Mouse (Mus musculus): ENCODE results near the gene Gatm. TPM values are rescaled to one million over a fixed set of nuclear protein-coding genes. Genes with fewer than 3 reads are reported as not detected.
A peak's percentile ranks its signal among the peaks of the same experiment; 100 is the strongest.

Gatm gene
- 18.8 and 21.9 TPM in 2 replicates for polyA plus RNA-seq (2014; fragmentation: Nextera tagmentation; extraction: Ambion mirVana)

GRCm38 (mm10) chr2:122610746-122611653, at the start of gene Gatm:
Gene Gatm (minus strand): TSS chr2:122611303.
- Histone ChIP-seq H3K4me2 (ENCODE audit: low read depth) (peak within 1 kb of the TSS; percentile 67), H3K9me3 (ENCODE audit: control insufficient read depth, low read length) (no peaks in the 10 kb centered on the region), H3K27me3 (ENCODE audit: control insufficient read depth, insufficient read depth, low read length) (0 out of 2 replicates have a peak, but pooled peaks cover 2% of the 10 kb centered on the region), H3K9ac (ENCODE audit: low read length) (peak within 1 kb of the TSS; percentile 59), H3K4me1 (ENCODE audit: control insufficient read depth, insufficient read depth, low read length) (no peaks in the 10 kb centered on the region), H3K27ac (ENCODE audit: low read depth, low read length) (no peak within 1 kb of the TSS), H3K36me3 (ENCODE audit: control insufficient read depth, insufficient read depth, low read length) (no peaks in the 10 kb centered on the region), H3K4me3 (ENCODE audit: low read depth, low read length) (peak within 1 kb of the TSS; percentile 41)
- ATAC-seq (ENCODE audit: insufficient read depth, low FRiP score, low TSS enrichment) (peak; percentile 95), DNase-seq (ENCODE audit: low spot score) (peak; percentile 85)
- 2% methylated on average over 47 of the region's 48 CpGs for WGBS

GRCm38 (mm10) chr2:122659825-122660224, 48.7 kb upstream of the Gatm start:
- ATAC-seq (ENCODE audit: insufficient read depth, low FRiP score, low TSS enrichment), result no peak
- no peak overlapping the region for H3K27ac ChIP-seq (ENCODE audit: low read depth, low read length)
- no peaks in the 10 kb centered on the region for H3K36me3 ChIP-seq (ENCODE audit: control insufficient read depth, insufficient read depth, low read length)
- H3K4me3 ChIP-seq (ENCODE audit: low read depth, low read length), result no peak overlapping the region
- no peaks in the 10 kb centered on the region for H3K9me3 ChIP-seq (ENCODE audit: control insufficient read depth, low read length)
- H3K4me2 ChIP-seq (ENCODE audit: low read depth), result no peak overlapping the region
- no peak for DNase-seq (ENCODE audit: low spot score)
- H3K4me1 ChIP-seq (ENCODE audit: control insufficient read depth, insufficient read depth, low read length), result no peaks in the 10 kb centered on the region
- H3K27me3 ChIP-seq (ENCODE audit: control insufficient read depth, insufficient read depth, low read length), result no peaks in the 10 kb centered on the region
- WGBS, result 90% methylated on average over 7 of the region's 7 CpGs
- H3K9ac ChIP-seq (ENCODE audit: low read length), result no peak overlapping the region

GRCm38 (mm10) chr2:122657707-122658524, 46.8 kb upstream of the Gatm start:
- Histone ChIP-seq H3K4me1 (ENCODE audit: control insufficient read depth, insufficient read depth, low read length) (no peaks in the 10 kb centered on the region), H3K9me3 (ENCODE audit: control insufficient read depth, low read length) (no peaks in the 10 kb centered on the region), H3K9ac (ENCODE audit: low read length) (no peak overlapping the region), H3K4me3 (ENCODE audit: low read depth, low read length) (no peak overlapping the region), H3K27me3 (ENCODE audit: control insufficient read depth, insufficient read depth, low read length) (no peaks in the 10 kb centered on the region), H3K36me3 (ENCODE audit: control insufficient read depth, insufficient read depth, low read length) (no peaks in the 10 kb centered on the region), H3K4me2 (ENCODE audit: low read depth) (no peak overlapping the region), H3K27ac (ENCODE audit: low read depth, low read length) (no peak overlapping the region)
- WGBS, result 89% methylated on average over 11 of the region's 11 CpGs
- no peak for DNase-seq (ENCODE audit: low spot score)
- ATAC-seq (ENCODE audit: insufficient read depth, low FRiP score, low TSS enrichment), result no peak

- Histone ChIP-seq H3K9ac (ENCODE audit: low read length) (no peak overlapping the region), H3K4me2 (ENCODE audit: low read depth) (no peak overlapping the region), H3K27me3 (ENCODE audit: control insufficient read depth, insufficient read depth, low read length) (no peaks in the 10 kb centered on the region), H3K36me3 (ENCODE audit: control insufficient read depth, insufficient read depth, low read length) (no peaks in the 10 kb centered on the region), H3K27ac (ENCODE audit: low read depth, low read length) (no peak overlapping the region), H3K9me3 (ENCODE audit: control insufficient read depth, low read length) (no peaks in the 10 kb centered on the region), H3K4me3 (ENCODE audit: low read depth, low read length) (no peak overlapping the region), H3K4me1 (ENCODE audit: control insufficient read depth, insufficient read depth, low read length) (no peaks in the 10 kb centered on the region)
- ATAC-seq (ENCODE audit: insufficient read depth, low FRiP score, low TSS enrichment), result no peak
- 83% methylated on average over 9 of the region's 9 CpGs for WGBS
- DNase-seq (ENCODE audit: low spot score), result no peak
Measured at GRCm38 (mm10) chr2:122656767-122657166, 45.7 kb upstream of the Gatm start.

GRCm38 (mm10) chr2:122656052-122656451, 44.9 kb upstream of the Gatm start:
- no peaks in the 10 kb centered on the region for H3K9me3 ChIP-seq (ENCODE audit: control insufficient read depth, low read length)
- H3K36me3 ChIP-seq (ENCODE audit: control insufficient read depth, insufficient read depth, low read length), result no peaks in the 10 kb centered on the region
- no peak for ATAC-seq (ENCODE audit: insufficient read depth, low FRiP score, low TSS enrichment)
- no peaks in the 10 kb centered on the region for H3K27me3 ChIP-seq (ENCODE audit: control insufficient read depth, insufficient read depth, low read length)
- no peak overlapping the region for H3K9ac ChIP-seq (ENCODE audit: low read length)
- no peak for DNase-seq (ENCODE audit: low spot score)
- H3K27ac ChIP-seq (ENCODE audit: low read depth, low read length), result no peak overlapping the region
- H3K4me3 ChIP-seq (ENCODE audit: low read depth, low read length), result no peak overlapping the region
- WGBS, result 57% methylated on average over 2 of the region's 2 CpGs
- no peaks in the 10 kb centered on the region for H3K4me1 ChIP-seq (ENCODE audit: control insufficient read depth, insufficient read depth, low read length)
- no peak overlapping the region for H3K4me2 ChIP-seq (ENCODE audit: low read depth)

- 69% methylated on average over 17 of the region's 17 CpGs for WGBS
Measured at GRCm38 (mm10) chr2:122652096-122653084, 41.3 kb upstream of the Gatm start.

GRCm38 (mm10) chr2:122638673-122639072, 27.6 kb upstream of the Gatm start:
- no peak for ATAC-seq (ENCODE audit: insufficient read depth, low FRiP score, low TSS enrichment)
- H3K36me3 ChIP-seq (ENCODE audit: control insufficient read depth, insufficient read depth, low read length), result peaks cover 2% of the 10 kb centered on the region; the same call in 1 of the 2 replicates
- no peak for DNase-seq (ENCODE audit: low spot score)
- H3K9me3 ChIP-seq (ENCODE audit: control insufficient read depth, low read length), result no peaks in the 10 kb centered on the region
- no peaks in the 10 kb centered on the region for H3K4me1 ChIP-seq (ENCODE audit: control insufficient read depth, insufficient read depth, low read length)
- H3K4me2 ChIP-seq (ENCODE audit: low read depth), result no peak overlapping the region
- no peak overlapping the region for H3K9ac ChIP-seq (ENCODE audit: low read length)
- H3K27ac ChIP-seq (ENCODE audit: low read depth, low read length), result no peak overlapping the region
- no peak overlapping the region for H3K4me3 ChIP-seq (ENCODE audit: low read depth, low read length)
- 53% methylated on average over 5 of the region's 5 CpGs for WGBS
- H3K27me3 ChIP-seq (ENCODE audit: control insufficient read depth, insufficient read depth, low read length), result peaks cover 5% of the 10 kb centered on the region; the same call in 1 of the 2 replicates

More at GRCm38 (mm10) chr2:122652096-122653084, 41.3 kb upstream of the Gatm start:
- H3K27ac ChIP-seq (ENCODE audit: low read depth, low read length), result no peak overlapping the region
- H3K36me3 ChIP-seq (ENCODE audit: control insufficient read depth, insufficient read depth, low read length), result no peaks in the 10 kb centered on the region
- no peak overlapping the region for H3K4me2 ChIP-seq (ENCODE audit: low read depth)
- no peaks in the 10 kb centered on the region for H3K27me3 ChIP-seq (ENCODE audit: control insufficient read depth, insufficient read depth, low read length)
- no peaks in the 10 kb centered on the region for H3K4me1 ChIP-seq (ENCODE audit: control insufficient read depth, insufficient read depth, low read length)
- DNase-seq (ENCODE audit: low spot score) (no peak), ATAC-seq (ENCODE audit: insufficient read depth, low FRiP score, low TSS enrichment) (no peak)
- H3K9ac ChIP-seq (ENCODE audit: low read length), result no peak overlapping the region
- H3K9me3 ChIP-seq (ENCODE audit: control insufficient read depth, low read length), result no peaks in the 10 kb centered on the region
- H3K4me3 ChIP-seq (ENCODE audit: low read depth, low read length), result no peak overlapping the region

- 40% methylated on average over 12 of the region's 12 CpGs for WGBS
- Histone ChIP-seq H3K27ac (ENCODE audit: low read depth, low read length) (no peak overlapping the region), H3K4me2 (ENCODE audit: low read depth) (peak overlapping the region; percentile 56), H3K4me3 (ENCODE audit: low read depth, low read length) (peak overlapping the region; percentile 32), H3K9ac (ENCODE audit: low read length) (no peak overlapping the region), H3K27me3 (ENCODE audit: control insufficient read depth, insufficient read depth, low read length) (peaks cover 5% of the 10 kb centered on the region; the same call in 1 of the 2 replicates), H3K36me3 (ENCODE audit: control insufficient read depth, insufficient read depth, low read length) (peaks cover 6% of the 10 kb centered on the region), H3K4me1 (ENCODE audit: control insufficient read depth, insufficient read depth, low read length) (no peaks in the 10 kb centered on the region), H3K9me3 (ENCODE audit: control insufficient read depth, low read length) (no peaks in the 10 kb centered on the region)
- DNase-seq (ENCODE audit: low spot score), result no peak
- no peak for ATAC-seq (ENCODE audit: insufficient read depth, low FRiP score, low TSS enrichment)
Measured at GRCm38 (mm10) chr2:122638029-122638428, 26.9 kb upstream of the Gatm start.

All from neural tube, embryonic 11.5 days (tissue).